In the genomic region with DNA sequence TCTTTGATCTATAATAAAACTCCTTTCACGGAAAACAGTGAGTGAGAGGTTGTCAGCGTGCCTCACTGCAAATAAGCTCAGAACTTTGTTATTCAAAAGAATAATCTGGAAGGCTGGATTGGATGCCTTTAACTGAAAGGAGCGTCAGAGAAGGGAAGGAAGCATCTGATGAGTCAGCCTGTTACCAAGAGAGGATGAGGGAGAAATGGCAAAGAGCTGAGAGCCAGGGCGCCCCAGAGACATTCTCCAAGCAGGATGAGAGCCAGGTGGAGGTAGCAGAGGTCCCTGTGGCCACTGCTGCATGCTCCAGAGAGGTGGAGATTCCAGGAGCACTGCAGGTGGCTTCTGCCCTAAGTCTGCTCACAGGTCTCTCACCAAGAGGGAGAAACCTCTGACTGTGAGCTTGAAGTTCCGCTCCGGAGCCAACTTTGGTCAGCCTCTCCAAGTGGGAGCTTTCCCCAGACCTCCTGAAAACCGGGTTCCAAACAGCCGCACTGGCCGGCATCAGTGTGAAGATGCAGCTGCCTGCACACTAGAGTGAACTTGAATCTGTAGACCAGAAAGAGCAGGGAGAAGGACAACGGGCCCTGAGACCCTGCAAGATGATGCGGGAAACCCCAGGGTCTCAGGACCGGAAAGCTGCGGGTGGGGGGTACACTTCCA, we compare ENCODE assay signal across 11 mouse cellular contexts.
DNase-seq lines count a peak whose midpoint lies in the region; ATAC-seq and TF ChIP-seq lines count a peak whose summit lies in the region.
"Had no signal": no experiment of that assay in that cellular context is flagged by ENCODE, and none has a peak within 500 bp of the region (broad histone marks: within the 10 kb centered on the region; RNA-seq: fewer than 3 reads in every experiment).

No protein-coding gene starts in this region.

- no peak for TF ChIP-seq EP300 in lung, postnatal 0 days (IDR thresholded peaks at IDR 0.05)

- DNase-seq in embryonic facial prominence, embryonic 10.5 days (ENCODE audit: low spot score), result no peak
- peak; percentile 36 for DNase-seq in kidney, adult 18-20 months
- no peak for DNase-seq in kidney, postnatal 25 days
- DNase-seq in 3134 (ENCODE audit: extremely low read depth, insufficient read length, low spot score), result peak; percentile 54
- peak; percentile 79 for DNase-seq in Muller cell, postnatal 12 days (ENCODE audit: inconsistent ontology term)
- DNase-seq in lung, postnatal 0 days (ENCODE audit: low spot score), result no peak
- no peak for DNase-seq in layer of hippocampus, adult 8-10 months (ENCODE audit: low spot score in 2 of 2)
- DNase-seq: thymus, adult 18-20 months had no signal

- no peak overlapping the region for H3K4me3 ChIP-seq in embryonic facial prominence, embryonic 13.5 days
- no peak overlapping the region for H3K4me3 ChIP-seq in embryonic facial prominence, embryonic 10.5 days
- no peak overlapping the region for H3K4me3 ChIP-seq in lung, postnatal 0 days (ENCODE audit: low read depth, low read length)
- H3K4me3 ChIP-seq: liver, embryonic 12.5 days had no signal

- no peak overlapping the region for H3K9ac ChIP-seq in embryonic facial prominence, embryonic 13.5 days
- no peak overlapping the region for H3K9ac ChIP-seq in lung, postnatal 0 days (replicated peaks; ENCODE audit: low read depth)
- H3K9ac ChIP-seq: hindbrain, embryonic 14.5 days; liver, embryonic 12.5 days had no signal

- no peaks in the 10 kb centered on the region for H3K9me3 ChIP-seq in embryonic facial prominence, embryonic 13.5 days
- H3K9me3 ChIP-seq in embryonic facial prominence, embryonic 10.5 days, result no peaks in the 10 kb centered on the region
- no peaks in the 10 kb centered on the region for H3K9me3 ChIP-seq in lung, postnatal 0 days (ENCODE audit: low read length)
- H3K9me3 ChIP-seq: liver, embryonic 12.5 days had no signal

- 60% methylated on average over 13 of the region's 13 CpGs for WGBS in embryonic facial prominence, embryonic 13.5 days
- 72% methylated on average over 13 of the region's 13 CpGs for WGBS in embryonic facial prominence, embryonic 10.5 days
- WGBS in lung, postnatal 0 days, result 60% methylated on average over 13 of the region's 13 CpGs

- no peak for TF ChIP-seq CTCF in lung, postnatal 0 days (IDR thresholded peaks at IDR 0.05)

- H3K27ac ChIP-seq in embryonic facial prominence, embryonic 13.5 days, result peak overlapping the region; percentile 34; the same call in 1 of the 2 replicates
- H3K27ac ChIP-seq in embryonic facial prominence, embryonic 10.5 days (replicated peaks), result no peak overlapping the region; the same call in 1 of the 2 replicates
- no peak overlapping the region for H3K27ac ChIP-seq in lung, postnatal 0 days (ENCODE audit: low read length)
- H3K27ac ChIP-seq: hindbrain, embryonic 14.5 days; liver, embryonic 12.5 days had no signal

- H3K4me1 ChIP-seq in embryonic facial prominence, embryonic 13.5 days, result peaks cover 29% of the 10 kb centered on the region
- peaks cover 26% of the 10 kb centered on the region for H3K4me1 ChIP-seq in embryonic facial prominence, embryonic 10.5 days
- H3K4me1 ChIP-seq in lung, postnatal 0 days (ENCODE audit: insufficient read depth, low read depth, low read length), result no peaks in the 10 kb centered on the region
- H3K4me1 ChIP-seq: liver, embryonic 12.5 days had no signal

- no peak overlapping the region for H3K4me2 ChIP-seq in embryonic facial prominence, embryonic 13.5 days
- no peak overlapping the region for H3K4me2 ChIP-seq in lung, postnatal 0 days (replicated peaks; ENCODE audit: low read depth, low read length)
- H3K4me2 ChIP-seq: hindbrain, embryonic 14.5 days; liver, embryonic 12.5 days had no signal

- H3K27me3 ChIP-seq in embryonic facial prominence, embryonic 13.5 days, result no peaks in the 10 kb centered on the region
- no peaks in the 10 kb centered on the region for H3K27me3 ChIP-seq in embryonic facial prominence, embryonic 10.5 days (replicated peaks; ENCODE audit: low read depth, poor library complexity, severe bottlenecking)
- no peaks in the 10 kb centered on the region for H3K27me3 ChIP-seq in lung, postnatal 0 days (replicated peaks; ENCODE audit: insufficient read depth, low read length)
- H3K27me3 ChIP-seq: liver, embryonic 12.5 days had no signal

- no peak for ATAC-seq in embryonic facial prominence, embryonic 13.5 days (ENCODE audit: insufficient number of reproducible peaks, insufficient read depth, low FRiP score, low TSS enrichment, low read depth)
- no peak for ATAC-seq in lung, postnatal 0 days
- ATAC-seq: liver, embryonic 12.5 days had no signal

- 0 out of 2 replicates have a peak, but pooled peaks cover 4% of the 10 kb centered on the region for H3K36me3 ChIP-seq in embryonic facial prominence, embryonic 13.5 days
- H3K36me3 ChIP-seq in embryonic facial prominence, embryonic 10.5 days (replicated peaks), result no peaks in the 10 kb centered on the region
- no peaks in the 10 kb centered on the region for H3K36me3 ChIP-seq in lung, postnatal 0 days (ENCODE audit: insufficient read depth, low read length)
- H3K36me3 ChIP-seq: liver, embryonic 12.5 days had no signal

Comparison
In these comparisons a context has a peak if more than half of its experiments do, and no peak if none do; other contexts are left out.
1. DNase-seq: peak in kidney, adult 18-20 months (single experiment), 3134 (single experiment) and Muller cell, postnatal 12 days (single experiment); none in embryonic facial prominence, embryonic 10.5 days (single experiment), kidney, postnatal 25 days (0 of 2), lung, postnatal 0 days (single experiment) and layer of hippocampus, adult 8-10 months (0 of 2).